Mouse (Mus musculus): ENCODE measurements at regions not wholly inside any gene's neighbourhood (a gene's known extent, or its start where the extent isn't known, plus 50 kb on each side); places are given as distances from the start of the nearest gene placed in this dataset.

DNA sequence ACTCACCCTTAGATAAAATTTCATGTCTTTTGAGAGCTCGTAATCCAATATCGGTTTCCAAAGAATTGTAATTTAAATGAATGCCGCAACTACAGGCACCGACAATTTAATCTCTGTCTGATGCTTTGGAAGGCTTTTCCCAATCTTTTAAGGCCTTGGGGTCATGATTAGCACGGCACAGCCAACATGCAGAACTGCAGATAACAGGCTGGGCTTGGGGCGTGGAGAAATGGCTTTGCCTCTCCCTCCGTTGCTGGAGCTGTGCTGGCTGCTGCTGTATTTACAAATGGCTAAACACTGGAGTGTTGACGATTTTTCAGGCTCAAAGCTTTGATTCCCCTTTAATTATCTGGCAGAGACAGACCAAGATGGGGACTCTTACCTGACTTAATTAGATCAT is 101.3 kb upstream of the Mphosph6 start:
- in situ Hi-C loops (cut with MboI; ENCODE audit: unreplicated experiment in 2 of 2), result no loop called here

- in situ Hi-C loops (cut with MboI; ENCODE audit: unreplicated experiment in 2 of 2), result no loop called here
Observed at GRCm38 (mm10) chr8:117899892-117900291, 98.1 kb upstream of the Mphosph6 start.

- in situ Hi-C loops (cut with MboI; ENCODE audit: unreplicated experiment in 2 of 2), result no loop called here
Observed at GRCm38 (mm10) chr8:117898015-117898414, 96.3 kb upstream of the Mphosph6 start.

- in situ Hi-C loops (cut with MboI; ENCODE audit: unreplicated experiment in 2 of 2), result no loop called here
Observed at GRCm38 (mm10) chr8:117894861-117895260, 93.1 kb upstream of the Mphosph6 start.

GRCm38 (mm10) chr8:117890211-117890610 is 88.5 kb upstream of the Mphosph6 start:
- in situ Hi-C loops (cut with MboI; ENCODE audit: unreplicated experiment in 2 of 2), result no loop called here

DNA sequence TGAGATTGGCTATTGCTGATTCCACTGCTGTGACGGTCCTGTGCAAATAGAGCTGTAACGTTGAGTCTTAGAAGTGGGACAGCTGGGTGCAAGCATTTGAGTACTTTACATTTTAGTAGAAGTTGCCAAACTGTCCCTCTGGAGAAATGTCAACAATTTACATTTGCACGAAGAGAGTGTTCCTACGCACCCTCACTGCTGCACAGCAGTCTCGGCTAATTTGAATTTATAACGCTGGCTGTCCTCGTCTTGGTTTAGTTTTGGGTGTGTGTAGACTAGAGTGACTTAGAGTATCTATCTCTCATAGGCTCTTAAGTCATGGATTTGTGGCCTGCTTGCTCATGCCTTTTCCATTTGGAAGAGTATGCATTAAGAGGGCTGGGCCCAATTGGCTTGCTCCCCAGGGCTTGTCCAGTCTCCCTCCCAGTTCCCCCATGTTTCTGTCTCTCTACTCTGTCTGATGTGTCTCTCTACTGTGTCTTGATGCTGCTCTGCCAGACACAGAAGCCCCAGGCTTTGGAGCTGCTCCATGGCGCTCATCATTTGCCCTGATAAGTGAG is 79.8 kb upstream of the Mphosph6 start:
- in situ Hi-C loops (cut with MboI; ENCODE audit: unreplicated experiment in 2 of 2), result no loop called here

- in situ Hi-C loops (cut with MboI; ENCODE audit: unreplicated experiment in 2 of 2), result no loop called here
Observed at GRCm38 (mm10) chr8:117880279-117880975, 78.7 kb upstream of the Mphosph6 start.

- in situ Hi-C loops (cut with MboI; ENCODE audit: unreplicated experiment in 2 of 2), result loop anchor here in 1 of 2 experiments (25.0 kb wide), 1 partner anchor 761 kb away; no protein-coding TSS in a partner anchor
Observed at GRCm38 (mm10) chr8:117873611-117874010, 71.9 kb upstream of the Mphosph6 start.

DNA sequence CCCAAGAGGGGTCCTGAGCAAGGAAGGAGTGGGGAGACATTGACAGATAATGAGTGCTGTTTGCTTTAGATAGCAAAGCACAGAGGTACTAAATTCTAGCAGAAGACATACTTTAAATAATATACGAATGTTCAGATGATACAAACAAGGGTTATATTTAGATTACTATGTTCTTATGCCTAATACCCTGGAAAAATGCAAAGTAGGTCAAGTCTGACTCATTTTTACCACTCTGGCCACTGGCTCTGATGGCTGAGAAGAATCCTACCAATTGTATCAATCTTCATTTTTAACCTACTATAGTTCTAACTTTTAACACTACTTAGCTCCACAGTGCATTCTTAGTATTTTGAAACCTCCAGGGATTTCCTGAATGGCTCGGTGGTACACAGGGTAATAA is 65.4 kb upstream of the Mphosph6 start:
- in situ Hi-C loops (cut with MboI; ENCODE audit: unreplicated experiment in 2 of 2), result loop anchor here in 1 of 2 experiments (5.0 to 25.0 kb wide), 2 partner anchors 95 to 755 kb away; no protein-coding TSS in a partner anchor

DNA sequence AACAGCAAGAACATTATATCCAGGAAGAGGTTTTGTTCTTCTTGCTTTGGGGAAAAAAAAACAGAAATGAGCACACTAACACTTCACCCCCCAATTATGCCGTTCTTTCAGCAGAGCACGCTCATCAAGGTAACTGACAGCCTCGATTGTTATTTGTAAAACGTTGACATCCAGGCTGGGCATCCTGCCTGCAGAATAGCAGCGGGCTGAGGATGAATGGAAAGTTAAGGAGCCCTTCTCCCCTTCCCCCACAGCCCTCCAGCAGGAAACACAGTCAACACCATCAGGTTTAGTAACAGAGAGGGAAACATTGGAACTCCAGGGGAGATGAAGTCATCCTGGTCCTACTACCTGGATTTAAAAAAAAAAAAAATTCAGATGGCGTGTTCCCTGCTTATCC is 63.3 kb upstream of the Mphosph6 start:
- in situ Hi-C loops (cut with MboI; ENCODE audit: unreplicated experiment in 2 of 2), result loop anchor here in 1 of 2 experiments (5.0 to 25.0 kb wide), 2 partner anchors 93 to 753 kb away; no protein-coding TSS in a partner anchor

GRCm38 (mm10) chr8:117863837-117864236 is 62.1 kb upstream of the Mphosph6 start:
- in situ Hi-C loops (cut with MboI; ENCODE audit: unreplicated experiment in 2 of 2), result loop anchor here (5.0 to 25.0 kb wide), 3 partner anchors 92 to 752 kb away; no protein-coding TSS in a partner anchor

- in situ Hi-C loops (cut with MboI; ENCODE audit: unreplicated experiment in 2 of 2), result loop anchor here (5.0 to 25.0 kb wide), 3 partner anchors 90 to 750 kb away; no protein-coding TSS in a partner anchor
Observed at GRCm38 (mm10) chr8:117862318-117862717, 60.6 kb upstream of the Mphosph6 start.

- in situ Hi-C loops (cut with MboI; ENCODE audit: unreplicated experiment in 2 of 2), result loop anchor here (5.0 to 25.0 kb wide), 3 partner anchors 87 to 747 kb away; no protein-coding TSS in a partner anchor
Observed at GRCm38 (mm10) chr8:117859734-117860133, 58.0 kb upstream of the Mphosph6 start.

DNA sequence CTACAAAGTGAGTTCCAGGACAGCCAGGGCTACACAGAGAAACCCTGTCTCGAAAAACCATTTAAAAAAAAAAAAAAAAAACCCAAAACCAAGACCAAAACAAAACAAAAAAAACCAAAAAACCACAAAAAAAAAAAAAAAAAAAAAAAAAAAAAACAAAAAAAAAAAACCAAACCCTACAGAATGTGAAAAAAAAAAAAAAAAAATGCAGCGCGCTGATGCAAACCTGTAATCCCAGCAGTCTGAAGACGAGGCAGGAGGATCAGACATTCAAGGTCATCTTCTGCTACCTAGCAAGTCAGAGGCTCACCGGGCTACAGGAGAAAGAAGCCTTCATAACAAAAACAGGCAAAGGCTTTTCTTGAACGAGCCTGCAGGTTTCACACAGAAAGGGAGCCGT is 57.4 kb upstream of the Mphosph6 start:
- in situ Hi-C loops (cut with MboI; ENCODE audit: unreplicated experiment in 2 of 2), result loop anchor here in 1 of 2 experiments (25.0 kb wide), 1 partner anchor 747 kb away; no protein-coding TSS in a partner anchor

DNA sequence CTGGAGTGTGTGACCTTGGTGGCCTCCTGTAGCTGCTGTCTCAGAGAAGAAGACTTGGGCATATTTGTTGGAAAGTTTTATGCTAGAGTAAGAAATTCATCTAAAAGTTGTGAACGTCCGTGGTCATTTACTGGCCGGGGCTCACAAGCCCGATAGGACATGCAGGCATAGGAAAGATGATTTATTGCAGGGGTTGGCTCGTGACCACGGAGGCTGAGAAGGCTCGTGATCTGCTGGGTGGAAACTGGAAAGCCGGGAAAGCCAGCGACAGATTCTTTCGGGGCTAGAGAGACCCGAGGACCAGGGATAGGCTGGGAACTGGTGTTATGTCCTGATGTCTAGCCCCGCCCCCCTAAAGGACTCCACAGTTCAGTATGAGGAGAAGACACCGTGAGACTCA is 54.4 kb upstream of the Mphosph6 start:
- in situ Hi-C loops (cut with MboI; ENCODE audit: unreplicated experiment in 2 of 2), result loop anchor here in 1 of 2 experiments (25.0 kb wide), 1 partner anchor 744 kb away; no protein-coding TSS in a partner anchor

DNA sequence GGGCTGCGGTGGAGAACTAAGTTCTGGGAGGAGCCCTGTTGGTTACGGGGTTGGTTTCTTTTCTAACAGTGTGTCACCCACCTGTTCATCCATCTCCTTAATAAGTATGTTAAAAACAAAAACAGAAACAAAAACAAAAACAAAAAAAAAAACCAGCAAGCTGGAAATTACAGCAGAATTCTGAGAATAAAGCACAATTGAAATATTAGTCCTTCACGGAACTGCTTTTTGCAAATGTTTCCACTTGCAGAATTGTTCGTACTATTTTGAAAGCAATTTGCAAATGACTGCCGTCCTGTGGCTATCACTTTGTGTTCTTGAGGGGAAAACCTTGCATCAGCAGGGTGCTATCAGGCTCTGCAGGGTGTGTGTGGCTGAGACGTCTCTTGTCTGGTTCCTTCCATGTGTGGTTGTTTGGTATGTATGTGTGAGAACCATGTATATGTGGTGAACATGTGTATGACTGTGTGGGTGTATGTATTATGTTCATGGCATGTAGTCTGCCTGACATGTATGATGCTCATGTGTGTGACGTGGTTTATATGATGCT is 53.3 kb upstream of the Mphosph6 start:
- in situ Hi-C loops (cut with MboI; ENCODE audit: unreplicated experiment in 2 of 2), result loop anchor here in 1 of 2 experiments (25.0 kb wide), 1 partner anchor 743 kb away; no protein-coding TSS in a partner anchor

- in situ Hi-C loops (cut with MboI; ENCODE audit: unreplicated experiment in 2 of 2), result loop anchor here in 1 of 2 experiments (25.0 kb wide), 1 partner anchor 742 kb away; no protein-coding TSS in a partner anchor
Observed at GRCm38 (mm10) chr8:117854301-117854700, 52.6 kb upstream of the Mphosph6 start.

DNA sequence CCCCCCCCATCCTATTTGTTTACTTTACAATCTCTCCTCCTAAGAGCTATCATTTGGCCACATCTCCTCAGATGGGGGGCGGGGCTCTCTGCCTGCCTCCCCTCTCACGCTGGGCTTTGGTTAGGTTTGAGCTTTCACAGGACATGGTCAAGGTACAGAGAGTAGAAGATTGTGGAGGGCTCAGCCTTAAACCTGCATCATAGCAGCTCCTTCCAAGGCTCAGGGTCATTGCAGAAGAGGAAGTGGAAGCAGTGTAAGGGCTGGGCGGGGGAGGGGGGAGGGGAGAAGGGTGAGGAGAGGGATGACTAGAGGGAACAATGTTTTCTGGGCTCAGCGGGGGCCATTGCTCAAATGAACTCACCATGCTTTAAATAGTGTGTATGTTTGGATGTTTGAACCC is 51.7 kb upstream of the Mphosph6 start:
- in situ Hi-C loops (cut with MboI; ENCODE audit: unreplicated experiment in 2 of 2), result loop anchor here in 1 of 2 experiments (25.0 kb wide), 1 partner anchor 741 kb away; no protein-coding TSS in a partner anchor

DNA sequence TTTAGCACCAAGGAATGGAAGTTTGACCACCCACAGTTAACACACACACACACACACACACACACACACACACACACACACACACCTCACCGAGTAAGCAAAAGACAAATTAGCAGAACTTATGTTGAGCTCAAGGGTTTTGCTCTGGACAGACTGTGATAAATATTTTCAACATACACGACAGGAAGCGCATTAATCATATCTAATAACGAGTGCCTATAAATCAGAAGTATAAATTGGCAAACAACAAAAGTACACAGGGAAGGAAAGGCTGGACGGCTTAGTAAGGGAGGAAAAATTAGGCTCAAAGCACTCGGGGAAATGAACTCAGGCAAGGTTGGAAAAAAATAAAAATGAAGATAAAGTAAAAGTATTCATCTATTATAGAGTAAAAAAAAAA is 50.8 kb upstream of the Mphosph6 start:
- in situ Hi-C loops (cut with MboI; ENCODE audit: unreplicated experiment in 2 of 2), result loop anchor here in 1 of 2 experiments (25.0 kb wide), 1 partner anchor 740 kb away; no protein-coding TSS in a partner anchor

Measured in v-Abl transformed pro-B cells (cell line).